Mouse (Mus musculus) c-Kit-positive CD71-positive TER-119-negative erythroid progenitor cells, embryonic 14.5 days (primary cell): Measurements from ENCODE around the gene Capn13.
"Not testable (repeated sequence)": the region's sequence is repeated elsewhere in the genome, so short reads cannot be mapped to it uniquely, and the experiment has no call there.

Source experiments
- DNase-seq: peaks from one replicate; pipeline ENCODE4 v3.0.0-alpha.2; 2013; ENCODE audit warnings: low read depth

Capn13 gene

GRCm38 (mm10) chr17:73277770-73278169, 122.9 kb downstream of the Capn13 start:
- DNase-seq, result no peak

GRCm38 (mm10) chr17:73275066-73275465, 125.6 kb downstream of the Capn13 start:
- DNase-seq, result no peak

- no peak for DNase-seq
These were observed 126.9 kb downstream of the Capn13 start for GRCm38 (mm10) chr17:73273809-73274208.

GRCm38 (mm10) chr17:73271797-73272600, 128.7 kb downstream of the Capn13 start:
- no peak for DNase-seq

GRCm38 (mm10) chr17:73270871-73271796, 129.5 kb downstream of the Capn13 start:
- no peak for DNase-seq

GRCm38 (mm10) chr17:73263077-73263501, 137.6 kb downstream of the Capn13 start:
- DNase-seq, result no peak

GRCm38 (mm10) chr17:73262558-73262957, 138.1 kb downstream of the Capn13 start:
- DNase-seq, result no peak

- DNase-seq, result not testable (repeated sequence)
These were observed 141.4 kb downstream of the Capn13 start for GRCm38 (mm10) chr17:73259258-73259657.

GRCm38 (mm10) chr17:73258620-73259019, 142.0 kb downstream of the Capn13 start:
- no peak for DNase-seq
